Mouse (Mus musculus) erythroblast, embryonic 14.5 days (primary cell): ENCODE measurements around the gene Psmd2. TPM values are rescaled to one million over a fixed set of nuclear protein-coding genes. Genes with fewer than 3 reads are reported as not detected.
A peak's percentile ranks its signal among the peaks of the same experiment; 100 is the strongest.

Source experiments
- H3K27me3 ChIP-seq: 2 replicates; pipeline ENCODE4 v1.6.1; 2012; ENCODE audit warnings: inconsistent platforms; ENCODE audit not compliant: control insufficient read depth
- H3K36me3 ChIP-seq: 2 replicates; pipeline ENCODE4 v1.6.1; 2012; ENCODE audit warnings: mild to moderate bottlenecking, inconsistent platforms; ENCODE audit not compliant: control insufficient read depth
- H3K4me1 ChIP-seq: 2 replicates; pipeline ENCODE4 v1.6.1; 2012; ENCODE audit warnings: inconsistent platforms; ENCODE audit not compliant: control insufficient read depth
- H3K4me3 ChIP-seq: replicated peaks from 2 replicates; pipeline ENCODE3; 2012; ENCODE audit warnings: moderate library complexity, mild to moderate bottlenecking, inconsistent platforms
- H3K9me3 ChIP-seq: 2 replicates; pipeline ENCODE4 v1.6.1; 2012; ENCODE audit warnings: low read length, inconsistent platforms, mixed read lengths; ENCODE audit not compliant: control insufficient read depth
- GATA1 ChIP-seq: IDR thresholded peaks from 2 replicates; pipeline ENCODE4 v1.6.1; 2012; ENCODE audit warnings: low read length, inconsistent platforms, mixed read lengths
- TAL1 ChIP-seq: IDR thresholded peaks from 3 replicates; pipeline ENCODE4 v1.6.1; 2012; ENCODE audit warnings: low read length, inconsistent platforms, mixed read lengths
- polyA plus RNA-seq: library from polyadenylated mRNA; stranded (reverse); fragments of >175 nt; gene quantifications from 2 replicates; pipeline ENCODE4 v1.2.3, GENCODE M21; 2012

The Psmd2 gene
- polyA plus RNA-seq, 1 experiment: 22.4 TPM

GRCm38 (mm10) chr16:20695622-20696323 lies 44.3 kb downstream of the Psmd2 start:
- peaks cover 41% of the 10 kb centered on the region for H3K4me1 ChIP-seq
- TF ChIP-seq TAL1: no peak
- TF ChIP-seq GATA1: no peak
- no peaks in the 10 kb centered on the region; the same call in 1 of the 2 replicates for H3K9me3 ChIP-seq
- peaks cover 22% of the 10 kb centered on the region for H3K36me3 ChIP-seq
- H3K4me3 ChIP-seq: peak overlapping the region; percentile 2
- H3K27me3 ChIP-seq: peaks cover 63% of the 10 kb centered on the region

DNA sequence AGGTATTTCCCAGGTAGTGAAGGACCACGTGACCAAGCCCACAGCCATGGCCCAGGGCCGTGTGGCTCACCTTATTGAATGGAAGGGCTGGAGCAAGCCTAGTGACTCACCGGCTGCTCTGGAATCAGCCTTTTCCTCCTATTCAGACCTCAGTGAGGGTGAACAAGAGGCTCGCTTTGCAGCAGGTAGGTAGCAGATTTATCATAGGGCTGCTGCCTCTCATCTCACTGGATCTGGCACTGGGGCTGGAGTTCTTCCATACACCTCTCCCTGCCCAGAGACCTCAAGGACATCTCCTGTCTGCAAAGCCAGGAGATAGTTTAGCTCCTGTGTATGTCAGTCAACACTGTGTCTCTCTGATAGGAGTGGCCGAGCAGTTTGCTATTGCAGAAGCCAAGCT lies 47.8 kb downstream of the Psmd2 start:
- no peak overlapping the region for H3K4me3 ChIP-seq
- H3K4me1 ChIP-seq: peaks cover 46% of the 10 kb centered on the region
- peaks cover 11% of the 10 kb centered on the region for H3K36me3 ChIP-seq
- peaks cover 50% of the 10 kb centered on the region for H3K27me3 ChIP-seq
- TF ChIP-seq GATA1: no peak
- TF ChIP-seq TAL1: no peak
- no peaks in the 10 kb centered on the region; the same call in 1 of the 2 replicates for H3K9me3 ChIP-seq

DNA sequence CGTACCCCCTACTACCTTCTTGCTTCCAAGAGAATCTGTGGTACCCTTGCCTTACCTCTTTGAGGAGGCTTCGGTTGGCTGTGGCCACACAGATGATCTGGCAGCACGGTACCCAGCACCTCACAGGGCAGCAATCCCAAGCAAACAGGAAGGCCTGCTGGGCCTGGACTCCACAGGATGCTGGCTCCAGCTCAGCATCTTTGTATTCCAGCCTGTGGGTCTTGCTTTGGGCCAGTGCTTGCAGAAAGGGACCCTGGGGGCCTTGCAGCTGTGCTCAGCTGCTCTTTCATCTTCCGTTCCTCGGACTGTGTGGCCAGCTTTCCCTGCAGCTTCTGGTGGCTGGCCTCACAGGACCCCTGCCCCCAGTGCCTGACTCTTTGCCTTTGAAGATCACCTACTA lies 48.6 kb downstream of the Psmd2 start:
- peaks cover 52% of the 10 kb centered on the region for H3K4me1 ChIP-seq
- peaks cover 18% of the 10 kb centered on the region for H3K36me3 ChIP-seq
- H3K4me3 ChIP-seq: no peak overlapping the region
- no peaks in the 10 kb centered on the region; the same call in 1 of the 2 replicates for H3K9me3 ChIP-seq
- peaks cover 42% of the 10 kb centered on the region for H3K27me3 ChIP-seq
- TF ChIP-seq TAL1 (no peak), GATA1 (no peak)

DNA sequence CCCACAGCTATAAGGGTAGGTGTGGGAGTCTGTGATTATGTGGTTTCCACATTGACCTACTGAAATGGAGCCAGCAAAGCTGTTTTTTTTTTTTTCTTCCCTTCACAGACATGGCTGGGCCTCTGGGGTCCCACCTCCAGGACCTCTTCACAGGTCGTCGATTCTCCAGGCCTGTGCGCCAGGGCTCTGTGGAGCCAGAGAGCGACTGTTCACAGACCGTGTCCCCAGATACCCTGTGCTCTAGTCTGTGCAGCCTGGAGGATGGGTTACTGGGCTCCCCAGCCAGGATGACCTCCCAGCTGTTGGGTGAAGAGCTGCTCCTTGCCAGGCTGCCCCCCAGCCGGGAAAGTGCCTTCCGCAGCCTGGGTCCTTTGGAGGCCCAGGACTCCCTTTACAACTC lies 49.9 kb downstream of the Psmd2 start:
- no peaks in the 10 kb centered on the region for H3K9me3 ChIP-seq
- peaks cover 55% of the 10 kb centered on the region for H3K4me1 ChIP-seq
- no peak overlapping the region for H3K4me3 ChIP-seq
- TF ChIP-seq GATA1: no peak
- no peak for TF ChIP-seq TAL1
- H3K27me3 ChIP-seq: peaks cover 30% of the 10 kb centered on the region
- H3K36me3 ChIP-seq: peaks cover 31% of the 10 kb centered on the region

GRCm38 (mm10) chr16:20701729-20702521 lies 50.5 kb downstream of the Psmd2 start:
- peaks cover 23% of the 10 kb centered on the region for H3K27me3 ChIP-seq
- peaks cover 37% of the 10 kb centered on the region for H3K36me3 ChIP-seq
- H3K4me1 ChIP-seq: peaks cover 60% of the 10 kb centered on the region
- peak overlapping the region; percentile 50 for H3K4me3 ChIP-seq
- H3K9me3 ChIP-seq: no peaks in the 10 kb centered on the region
- TF ChIP-seq GATA1 (no peak), TAL1 (no peak)

- peak overlapping the region; percentile 50 for H3K4me3 ChIP-seq
- TF ChIP-seq TAL1 (0 out of 3 replicates have a peak, but pooled peaks have one; percentile 12), GATA1 (no peak)
- peaks cover 66% of the 10 kb centered on the region for H3K4me1 ChIP-seq
- peaks cover 18% of the 10 kb centered on the region for H3K27me3 ChIP-seq
- H3K9me3 ChIP-seq: no peaks in the 10 kb centered on the region
- peaks cover 43% of the 10 kb centered on the region for H3K36me3 ChIP-seq
These were observed 51.1 kb downstream of the Psmd2 start for GRCm38 (mm10) chr16:20702522-20702893.

- H3K27me3 ChIP-seq: peaks cover 12% of the 10 kb centered on the region
- TF ChIP-seq GATA1: no peak
- no peak for TF ChIP-seq TAL1
- peaks cover 49% of the 10 kb centered on the region for H3K36me3 ChIP-seq
- H3K9me3 ChIP-seq: no peaks in the 10 kb centered on the region
- H3K4me3 ChIP-seq: peak overlapping the region; percentile 50
- H3K4me1 ChIP-seq: peaks cover 71% of the 10 kb centered on the region
These were observed 51.6 kb downstream of the Psmd2 start for GRCm38 (mm10) chr16:20703071-20703470.

GRCm38 (mm10) chr16:20703699-20704400 lies 52.4 kb downstream of the Psmd2 start:
- peak overlapping the region; percentile 50 for H3K4me3 ChIP-seq
- peaks cover 57% of the 10 kb centered on the region for H3K36me3 ChIP-seq
- peaks cover 4% of the 10 kb centered on the region for H3K27me3 ChIP-seq
- TF ChIP-seq GATA1 (peak; percentile 59), TAL1 (peak; percentile 29; the same call in 1 of the 3 replicates)
- peaks cover 79% of the 10 kb centered on the region for H3K4me1 ChIP-seq
- H3K9me3 ChIP-seq: no peaks in the 10 kb centered on the region

- Histone ChIP-seq H3K4me1 (peaks cover 97% of the 10 kb centered on the region), H3K4me3 (no peak overlapping the region), H3K36me3 (peaks cover 76% of the 10 kb centered on the region), H3K9me3 (no peaks in the 10 kb centered on the region), H3K27me3 (no peaks in the 10 kb centered on the region)
- no peak for TF ChIP-seq GATA1
- no peak for TF ChIP-seq TAL1
These were observed 54.3 kb downstream of the Psmd2 start for GRCm38 (mm10) chr16:20705786-20706185.
